Mouse (Mus musculus) thymus, postnatal 0 days (tissue): Measurements from ENCODE around the gene Lamtor1. TPM values are rescaled to one million over a fixed set of nuclear protein-coding genes. Genes with fewer than 3 reads are reported as not detected.
"Not testable (repeated sequence)": the region's sequence is repeated elsewhere in the genome, so short reads cannot be mapped to it uniquely, and the experiment has no call there.

Experiments used
- DNase-seq: peaks from one replicate; pipeline ENCODE4 v3.0.0-alpha.2; 2015; ENCODE audit warnings: low spot score
- polyA plus RNA-seq: library from polyadenylated mRNA; unstranded; fragments of >200 nt; fragmentation: Nextera tagmentation; extraction: Ambion mirVana; gene quantifications from 2 replicates; pipeline ENCODE4 v1.2.1, GENCODE M21; 2015

Lamtor1 gene
- polyA plus RNA-seq, 1 experiment from 2014 or later: 147 TPM

DNA sequence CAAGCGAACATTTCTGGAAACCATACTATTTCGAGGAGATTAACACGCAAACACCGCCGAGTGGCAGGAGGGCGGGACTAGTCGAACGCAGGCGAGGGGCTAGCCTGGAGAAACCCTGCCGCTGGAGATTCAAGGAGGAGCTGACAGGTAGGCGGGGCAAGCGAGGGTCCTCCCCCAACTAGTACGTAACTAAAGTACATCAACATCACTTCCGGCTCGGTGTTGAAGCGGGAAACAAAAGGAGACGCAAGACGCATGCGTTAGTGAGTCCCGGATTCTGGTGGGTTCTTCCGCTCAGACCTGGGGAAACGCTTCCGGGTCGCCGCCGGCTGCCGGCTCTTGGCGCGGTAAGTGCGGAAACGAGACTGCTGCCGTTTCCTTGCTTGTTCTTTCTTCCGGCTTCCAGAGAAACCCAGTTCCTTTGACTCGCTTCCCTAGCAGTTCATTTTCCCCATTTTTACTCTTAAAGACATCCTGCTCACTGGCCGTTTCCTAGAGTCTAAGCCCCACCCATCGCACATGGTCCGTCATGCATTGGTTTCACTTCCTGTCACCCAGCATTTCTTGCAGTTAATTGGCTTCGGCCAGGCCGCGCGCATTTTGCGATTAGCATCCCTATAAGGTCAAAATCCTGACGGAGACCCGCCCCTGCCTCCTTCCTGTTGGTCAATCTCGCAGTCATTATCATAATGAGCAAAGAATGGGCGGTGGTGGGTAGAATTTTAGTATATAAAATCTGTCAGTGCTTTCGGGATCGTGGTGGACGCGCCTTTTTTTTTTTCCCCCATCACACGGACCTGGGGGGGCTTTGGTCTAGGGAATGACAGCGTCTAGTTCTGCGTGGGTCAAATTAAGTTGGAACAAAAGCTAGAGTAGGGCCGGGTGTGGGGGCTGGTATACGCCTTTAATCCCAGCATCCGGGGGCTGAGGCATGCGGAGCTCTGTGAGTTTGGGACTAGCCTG lies 9.3 kb upstream of the Lamtor1 start:
- peak; percentile 98 for DNase-seq

GRCm38 (mm10) chr7:101900331-101901097 lies 5.2 kb upstream of the Lamtor1 start:
- no peak for DNase-seq

DNA sequence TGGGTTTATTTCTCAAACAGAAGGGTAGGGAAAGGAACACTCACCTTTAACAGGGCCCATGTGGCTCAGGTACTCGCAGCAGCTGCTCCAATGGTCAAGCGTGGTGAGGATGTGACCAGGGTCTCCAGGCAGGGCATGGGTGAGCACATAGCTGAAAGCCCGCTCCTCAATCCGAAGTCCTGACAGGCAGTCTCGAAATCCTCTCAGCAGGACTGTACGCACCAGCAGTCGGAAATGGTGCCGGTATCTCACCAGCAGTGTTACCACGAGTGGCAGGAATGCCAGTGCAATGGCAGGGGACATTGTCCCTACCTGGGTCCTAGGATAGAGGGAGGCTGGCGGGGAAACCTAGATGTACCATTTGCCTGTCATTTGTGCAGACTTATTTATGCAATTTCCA lies 3.7 kb upstream of the Lamtor1 start:
- no peak for DNase-seq

DNA sequence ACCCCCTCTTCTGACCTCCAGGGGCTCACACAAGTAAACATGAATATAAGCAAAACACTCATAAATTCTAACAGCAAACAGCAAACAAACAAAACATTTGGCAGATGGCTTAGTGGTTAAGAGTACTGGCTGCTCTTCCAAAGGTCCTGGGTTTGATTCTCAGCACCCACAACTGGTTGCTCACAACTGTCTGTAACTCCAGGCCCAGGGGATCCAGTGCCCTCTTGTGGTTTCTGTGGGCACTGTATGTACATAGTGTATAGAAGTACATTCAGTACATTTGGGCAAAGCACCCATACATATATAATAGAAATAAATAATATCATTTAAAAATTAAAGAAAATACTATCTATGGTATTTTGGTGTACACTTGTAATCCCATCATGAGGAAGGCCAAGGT lies 2.9 kb upstream of the Lamtor1 start:
- no peak for DNase-seq

GRCm38 (mm10) chr7:101906287-101906681 lies 580 bp downstream of the Lamtor1 start, which contains the start of gene Tomt:
TSS of gene Tomt (minus strand) at chr7:101906359.
- DNase-seq: no peak

- no peak for DNase-seq
Observed at GRCm38 (mm10) chr7:101906696-101907095, 992 bp downstream of the Lamtor1 start.

- no peak for DNase-seq
Observed at GRCm38 (mm10) chr7:101908367-101908766, 2.7 kb downstream of the Lamtor1 start.

GRCm38 (mm10) chr7:101910138-101910537 lies 4.4 kb downstream of the Lamtor1 start:
- DNase-seq: no peak

DNA sequence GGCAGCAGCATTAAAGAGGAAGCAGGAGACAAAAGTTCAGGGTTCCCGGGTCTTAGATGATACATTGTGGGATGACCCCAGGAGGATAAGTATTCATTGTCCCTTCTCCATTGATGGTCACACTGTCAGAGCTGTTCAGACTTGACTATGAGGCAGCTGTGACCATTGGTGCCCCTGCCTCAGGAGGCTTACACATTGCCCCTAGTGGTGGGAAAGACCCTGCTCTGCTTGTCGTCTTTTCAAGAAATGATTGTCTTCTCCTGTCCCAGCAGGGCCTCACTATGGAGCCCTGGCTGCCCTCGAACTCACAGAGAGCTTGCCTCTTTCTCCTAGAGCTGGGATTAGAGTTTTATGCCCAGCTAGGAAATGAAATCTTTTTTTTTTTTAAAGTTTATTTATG lies 6.3 kb downstream of the Lamtor1 start:
- no peak for DNase-seq

DNA sequence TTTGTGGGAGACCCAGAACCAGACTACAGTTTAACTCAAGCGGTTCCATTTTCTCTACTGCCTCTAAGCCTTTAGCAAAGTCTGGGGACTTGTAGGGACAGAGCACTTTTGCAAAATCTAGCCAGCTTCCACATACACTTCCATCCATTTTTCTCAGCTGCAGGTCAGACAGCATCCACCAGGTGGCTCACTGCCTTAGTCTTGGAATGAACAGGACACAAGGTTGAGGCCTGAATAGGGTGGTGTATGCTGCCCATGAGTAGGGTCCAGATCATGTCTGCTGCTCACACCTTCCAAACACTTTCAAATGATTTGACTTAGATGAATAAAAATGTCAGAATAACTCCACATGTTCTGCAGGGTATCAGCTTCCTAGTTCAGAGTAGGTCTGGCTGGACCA lies 12.4 kb downstream of the Lamtor1 start:
- DNase-seq: peak; percentile 55

GRCm38 (mm10) chr7:101925892-101926291 lies 20.2 kb downstream of the Lamtor1 start:
- DNase-seq: not testable (repeated sequence)

DNA sequence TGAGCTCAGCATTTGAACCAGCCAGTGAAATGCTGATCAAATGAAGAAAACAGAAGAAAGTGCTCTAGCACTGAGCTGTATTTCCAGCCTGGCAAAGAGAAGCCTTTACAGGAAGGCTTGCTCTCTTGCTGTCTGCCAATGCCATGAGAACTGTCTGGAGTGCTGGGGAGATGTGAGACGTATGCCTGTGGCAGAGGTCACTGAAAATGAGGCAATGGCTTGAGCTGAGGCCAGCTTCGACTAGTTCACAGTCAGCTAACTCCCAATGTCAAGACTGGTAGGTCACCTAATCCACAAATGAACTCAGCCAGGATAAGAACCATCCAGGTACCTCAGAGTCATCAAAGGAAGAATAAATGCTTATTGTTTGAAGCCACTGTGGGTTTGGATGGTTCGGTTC lies 22.4 kb downstream of the Lamtor1 start:
- DNase-seq: no peak

GRCm38 (mm10) chr7:101932551-101932950 lies 26.8 kb downstream of the Lamtor1 start:
- no peak for DNase-seq

- DNase-seq: no peak
Observed at GRCm38 (mm10) chr7:101933300-101933699, 27.6 kb downstream of the Lamtor1 start.

GRCm38 (mm10) chr7:101933751-101934240 lies 28.1 kb downstream of the Lamtor1 start, which contains the start of the genes Lrrc51 and Numa1:
TSS of gene Lrrc51 (minus strand) at chr7:101933895.
TSS of gene Numa1 (plus strand) at chr7:101934111.
- peak; percentile 95 for DNase-seq

DNA sequence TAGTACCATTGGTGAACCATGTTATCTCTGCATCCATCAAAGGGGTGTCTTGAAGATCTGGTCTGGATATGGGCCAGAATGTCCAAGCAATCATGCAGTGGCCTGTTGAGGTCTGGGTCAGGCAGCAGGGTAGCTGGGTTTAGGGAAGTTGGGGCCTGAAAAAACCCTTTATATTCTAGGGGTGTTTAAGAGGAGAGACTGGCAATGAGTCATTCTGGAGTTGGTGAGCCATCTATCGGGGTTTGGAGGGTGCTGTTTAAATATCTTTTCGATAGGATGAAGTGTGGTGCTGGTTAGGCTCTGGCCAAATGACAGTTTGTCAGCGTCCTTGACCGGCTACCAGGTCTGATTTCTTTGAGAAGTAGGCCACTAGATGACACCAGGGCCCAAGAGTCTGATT lies 30.3 kb downstream of the Lamtor1 start:
- DNase-seq: no peak

DNA sequence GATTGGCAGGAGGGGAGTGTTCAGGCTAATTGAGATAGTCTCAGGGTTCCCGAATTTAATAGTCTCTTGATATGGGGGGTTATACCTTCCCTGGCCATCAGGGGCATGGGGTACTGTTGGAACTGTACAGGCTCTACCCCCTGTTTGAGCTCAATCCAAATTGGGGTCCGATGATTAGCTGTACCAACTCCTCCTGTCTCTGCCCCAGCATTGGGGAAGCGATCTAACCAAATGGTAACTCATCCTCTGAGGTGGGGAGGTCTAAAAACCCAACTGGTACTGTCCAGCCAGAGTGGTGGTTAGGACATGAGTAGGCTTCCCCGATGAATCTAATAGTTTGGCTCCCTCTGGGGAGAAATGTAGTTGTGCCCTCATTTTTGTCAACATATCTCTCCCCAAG lies 31.3 kb downstream of the Lamtor1 start:
- DNase-seq: no peak

GRCm38 (mm10) chr7:101937569-101937968 lies 31.9 kb downstream of the Lamtor1 start:
- DNase-seq: no peak

- no peak for DNase-seq
Observed at GRCm38 (mm10) chr7:101938348-101938747, 32.6 kb downstream of the Lamtor1 start.

- DNase-seq: no peak
Observed at GRCm38 (mm10) chr7:101939758-101940157, 34.1 kb downstream of the Lamtor1 start.

DNA sequence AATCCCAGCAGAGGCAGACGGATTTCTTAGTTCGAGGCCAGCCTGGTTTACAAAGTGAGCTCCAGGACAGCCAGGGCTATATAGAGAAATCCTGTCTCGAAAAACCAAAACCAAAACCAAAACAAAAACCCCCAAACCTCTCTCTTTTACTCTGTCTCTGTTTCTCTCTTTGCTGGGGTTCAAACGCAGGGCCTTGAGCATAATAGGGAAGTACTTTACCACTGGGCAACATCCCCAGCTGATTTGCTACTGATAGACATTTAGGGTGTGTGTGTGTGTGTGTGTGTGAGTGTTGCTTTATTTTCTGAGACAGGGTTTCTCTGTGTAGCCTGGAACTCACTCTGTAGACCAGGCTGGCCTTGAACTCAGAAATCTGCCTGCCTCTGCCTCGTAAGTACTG lies 43.3 kb downstream of the Lamtor1 start:
- DNase-seq: not testable (repeated sequence)

GRCm38 (mm10) chr7:101951648-101952047 lies 45.9 kb downstream of the Lamtor1 start:
- DNase-seq: no peak
